Mouse (Mus musculus) heart, postnatal 0 days (tissue): Measurements from ENCODE around the gene Evi5.

Source experiments
- CTCF ChIP-seq: IDR thresholded peaks from 2 replicates; pipeline ENCODE4 v1.5.1; 2016; ENCODE audit warnings: antibody characterized with exemption, control low read depth, low read depth
- EP300 ChIP-seq: IDR thresholded peaks from 2 replicates; pipeline ENCODE4 v1.6.1; 2016; ENCODE audit warnings: antibody characterized with exemption, low read depth

DNA sequence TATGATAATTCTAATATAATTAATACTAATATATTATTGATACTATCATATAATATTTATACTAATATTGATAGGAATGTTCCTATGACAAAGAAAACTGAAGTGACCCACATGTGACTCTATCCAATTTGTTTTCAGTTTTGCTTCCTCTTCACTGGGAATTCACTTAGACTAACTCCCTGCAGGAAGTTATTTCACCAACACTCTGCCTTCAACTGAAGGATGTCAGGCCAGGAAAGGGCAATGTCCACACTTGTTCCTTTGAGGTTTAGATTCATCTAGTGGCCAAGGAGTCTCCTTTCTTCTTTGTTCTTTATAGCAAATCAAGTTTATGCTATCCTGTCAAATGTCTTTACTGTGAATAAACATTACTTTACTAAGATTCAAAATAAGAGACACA is 111.2 kb downstream of the Evi5 start:
- no peak for TF ChIP-seq EP300
- no peak for TF ChIP-seq CTCF
